Mouse (Mus musculus) kidney, adult 2 months (tissue): ENCODE results near the gene Tmed4.
"Not testable (repeated sequence)": the region's sequence is repeated elsewhere in the genome, so short reads cannot be mapped to it uniquely, and the experiment has no call there.

Experiments
- CTCF ChIP-seq: fragments of 200-500 bp; conservative IDR thresholded peaks from 2 replicates; pipeline ENCODE4 v1.5.1; 2011; ENCODE audit warnings: low read depth, mild to moderate bottlenecking, control low read depth, low read length, moderate library complexity, mixed read lengths; ENCODE audit not compliant: insufficient read depth, insufficient read length
- POLR2A ChIP-seq: fragments of 200-500 bp; IDR thresholded peaks from one replicate; pipeline ENCODE4 v1.6.1; 2011; ENCODE audit warnings: low read depth, low read length, control low read depth

DNA sequence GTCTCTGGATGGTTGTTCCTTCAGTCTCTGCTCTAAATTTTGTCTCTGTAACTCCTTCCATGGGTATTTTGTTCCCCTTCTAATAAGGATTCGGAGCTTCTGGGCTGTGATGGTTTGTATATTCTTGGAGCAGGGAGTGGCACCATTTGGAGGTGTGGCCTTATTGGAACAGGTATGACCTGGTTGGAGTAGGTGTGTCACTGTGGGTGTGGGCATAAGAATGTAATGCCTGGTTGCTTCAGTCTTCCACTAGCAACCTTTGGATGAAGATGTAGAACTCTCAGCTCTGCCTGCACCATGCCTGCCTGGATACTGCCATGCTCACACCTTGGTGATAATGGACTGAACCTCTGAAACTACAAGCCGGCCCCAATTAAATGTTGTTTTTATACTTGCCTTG lies 20.1 kb downstream of the Tmed4 start:
- TF ChIP-seq CTCF, POLR2A: not testable (repeated sequence)
